Mouse (Mus musculus): Measurements from ENCODE around the gene Eda2r.

Eda2r gene

GRCm38 (mm10) chrX:97377065-97377421 lies at the start of gene Eda2r:
Gene Eda2r, minus strand, starts transcription at chrX:97377216.
- in situ Hi-C loops (cut with MboI; ENCODE audit: unreplicated experiment in 2 of 2) = no loop called here

GRCm38 (mm10) chrX:97397872-97398271 lies 20.9 kb upstream of the Eda2r start:
- in situ Hi-C loops (cut with MboI; ENCODE audit: unreplicated experiment in 2 of 2) = no loop called here

- in situ Hi-C loops (cut with MboI; ENCODE audit: unreplicated experiment in 2 of 2) = no loop called here
Observed at GRCm38 (mm10) chrX:97378076-97378475, 1.1 kb upstream of the Eda2r start.

- in situ Hi-C loops (cut with MboI; ENCODE audit: unreplicated experiment in 2 of 2) = no loop called here
Observed at GRCm38 (mm10) chrX:97376321-97377064, 523 bp downstream of the Eda2r start.

GRCm38 (mm10) chrX:97372826-97373225 lies 4.2 kb downstream of the Eda2r start:
- in situ Hi-C loops (cut with MboI; ENCODE audit: unreplicated experiment in 2 of 2) = no loop called here

- in situ Hi-C loops (cut with MboI; ENCODE audit: unreplicated experiment in 2 of 2) = no loop called here
Observed at GRCm38 (mm10) chrX:97369206-97369605, 7.8 kb downstream of the Eda2r start.

GRCm38 (mm10) chrX:97368741-97369140 lies 8.3 kb downstream of the Eda2r start:
- in situ Hi-C loops (cut with MboI; ENCODE audit: unreplicated experiment in 2 of 2) = no loop called here

GRCm38 (mm10) chrX:97360919-97361318 lies 16.1 kb downstream of the Eda2r start:
- in situ Hi-C loops (cut with MboI; ENCODE audit: unreplicated experiment in 2 of 2) = no loop called here

- in situ Hi-C loops (cut with MboI; ENCODE audit: unreplicated experiment in 2 of 2) = no loop called here
Observed at GRCm38 (mm10) chrX:97327891-97328290, 49.1 kb downstream of the Eda2r start.
